Comparison of ENCODE assay signal across 18 mouse cellular contexts in the genomic region with DNA sequence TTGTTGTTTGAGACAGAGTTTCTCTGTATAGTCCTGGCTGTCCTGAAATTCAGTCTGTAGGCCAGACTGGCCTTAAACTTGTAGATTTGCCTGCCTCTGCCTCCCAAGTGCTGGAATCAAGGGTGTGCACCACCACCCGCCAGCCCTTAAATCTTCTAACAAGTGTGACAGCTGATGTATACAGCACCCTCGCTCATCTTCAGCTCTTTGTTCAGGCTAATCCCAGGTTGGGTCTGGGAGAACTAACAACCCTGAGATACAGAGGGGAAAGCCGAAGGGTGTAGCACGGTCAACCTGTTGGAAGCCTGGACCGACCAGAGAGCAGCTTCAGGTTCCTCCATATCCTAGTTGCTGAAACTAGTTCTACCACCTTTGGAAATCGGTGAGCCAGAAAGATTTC.
"Had no signal": no experiment of that assay in that cellular context is flagged by ENCODE, and none has a peak within 500 bp of the region (broad histone marks: within the 10 kb centered on the region; RNA-seq: fewer than 3 reads in every experiment).

No protein-coding gene starts in this region.

- H3K27me3 ChIP-seq: midbrain, embryonic 13.5 days; neural tube, embryonic 13.5 days; neural tube, embryonic 15.5 days had no signal

- H3K36me3 ChIP-seq: midbrain, embryonic 10.5 days; midbrain, embryonic 13.5 days; neural tube, embryonic 13.5 days; neural tube, embryonic 15.5 days had no signal

- H3K9ac ChIP-seq: lung, embryonic 14.5 days; midbrain, embryonic 13.5 days; neural tube, embryonic 13.5 days; neural tube, embryonic 15.5 days had no signal

- H3K4me3 ChIP-seq: midbrain, embryonic 10.5 days; midbrain, embryonic 13.5 days; myocyte; neural tube, embryonic 13.5 days; neural tube, embryonic 15.5 days had no signal

- H3K4me1 ChIP-seq: midbrain, embryonic 13.5 days had no signal

- ATAC-seq: midbrain, embryonic 13.5 days; midbrain, embryonic 16.5 days had no signal

- H3K27ac ChIP-seq: midbrain, embryonic 10.5 days; midbrain, embryonic 13.5 days; neural tube, embryonic 13.5 days; neural tube, embryonic 15.5 days had no signal

- H3K4me2 ChIP-seq: lung, embryonic 14.5 days; midbrain, embryonic 13.5 days; neural tube, embryonic 13.5 days; neural tube, embryonic 15.5 days had no signal

- DNase-seq: lung, adult 18-20 months; lung, embryonic 14.5 days; lung, postnatal 10 days; lung, postnatal 4 days; retina, postnatal 1 day; right cerebral cortex, adult 18-20 months; right cerebral cortex, postnatal 25 days; right cerebral cortex, postnatal 4 days; spleen, adult 18-20 months; thymus, adult 18-20 months; thymus, postnatal 14 days; thymus, postnatal 36 days had no signal

- H3K9me3 ChIP-seq: midbrain, embryonic 10.5 days; midbrain, embryonic 13.5 days; neural tube, embryonic 13.5 days; neural tube, embryonic 15.5 days had no signal
